Mouse (Mus musculus): ENCODE results near the gene Acsl6.
"Not testable (repeated sequence)": the region's sequence is repeated elsewhere in the genome, so short reads cannot be mapped to it uniquely, and the experiment has no call there.

The Acsl6 gene

DNA sequence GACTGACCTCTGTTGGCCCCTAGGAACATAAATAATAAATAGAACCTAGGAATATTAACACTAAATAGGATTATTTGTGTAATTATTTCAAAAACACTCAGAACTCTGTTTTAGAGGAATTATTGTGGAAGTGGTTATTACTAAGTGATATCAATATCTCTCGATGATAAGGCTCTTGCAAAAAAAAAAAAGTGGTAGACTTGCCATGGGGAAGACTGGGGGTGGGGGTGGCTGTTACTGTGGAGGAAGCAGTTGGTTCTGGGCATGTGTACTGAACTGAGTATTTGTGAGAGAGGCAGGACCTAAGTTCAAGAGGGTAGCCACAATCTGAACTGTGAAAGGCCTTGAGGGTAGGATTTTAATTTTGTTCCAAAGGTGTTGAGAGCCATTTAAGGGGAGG lies 93.1 kb downstream of the Acsl6 start:
- DNase-seq = no peak

DNA sequence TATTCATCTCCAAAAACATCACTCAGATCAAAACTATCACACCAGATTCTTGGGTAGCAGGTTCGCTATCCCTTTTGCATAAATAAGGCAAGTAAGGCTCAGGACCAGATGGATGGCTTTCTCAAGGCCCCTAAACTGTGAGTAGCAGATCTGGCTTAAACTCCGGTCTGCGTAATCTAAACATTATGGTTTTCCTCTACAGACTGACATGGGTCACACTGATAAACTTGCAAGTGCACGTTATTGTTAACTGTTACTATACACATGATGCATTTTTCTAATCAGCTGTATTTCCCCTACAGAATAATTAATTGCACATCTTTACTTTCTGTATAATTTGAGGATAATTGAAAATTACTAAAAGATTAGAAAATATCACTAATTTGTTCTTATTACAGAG lies 94.5 kb downstream of the Acsl6 start:
- no peak for DNase-seq

DNA sequence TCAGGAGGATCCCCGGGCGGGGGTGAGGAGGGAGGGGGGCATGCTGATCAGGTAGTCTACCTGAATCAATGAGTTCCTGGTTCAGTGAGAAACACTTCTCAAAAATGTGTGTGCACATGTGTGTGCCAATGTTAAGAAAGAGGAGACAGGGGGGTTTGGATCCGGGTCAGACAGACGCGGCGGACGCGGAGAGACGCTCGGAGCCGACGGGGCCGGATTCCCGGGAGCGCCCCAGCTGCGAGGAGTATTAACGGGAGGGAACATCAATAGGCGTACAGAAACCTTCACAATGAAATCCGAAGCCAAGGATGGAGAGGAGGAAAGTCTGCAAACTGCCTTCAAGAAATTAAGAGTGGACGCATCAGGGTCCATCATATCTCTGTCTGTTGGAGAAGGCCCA lies 97.2 kb downstream of the Acsl6 start:
- not testable (repeated sequence) for DNase-seq

DNA sequence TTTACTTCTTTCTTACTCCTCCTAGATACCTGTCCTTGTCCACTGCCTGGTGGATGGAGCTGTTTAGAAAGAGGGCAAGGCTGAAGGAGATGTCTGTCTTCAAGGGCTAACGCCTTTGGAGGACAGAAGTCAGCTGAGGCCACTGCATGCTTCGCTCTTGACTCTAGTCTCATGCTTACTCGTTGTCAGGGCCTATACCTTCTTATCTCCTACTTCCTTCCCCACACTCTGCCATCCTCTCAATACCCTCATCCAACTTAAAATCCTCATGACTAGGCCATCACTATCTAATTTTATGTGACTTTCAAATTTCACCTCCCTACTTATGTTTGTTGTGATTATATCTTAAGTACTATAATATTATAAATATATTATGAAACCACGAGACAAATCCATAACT lies 101.3 kb downstream of the Acsl6 start:
- no peak for DNase-seq

DNA sequence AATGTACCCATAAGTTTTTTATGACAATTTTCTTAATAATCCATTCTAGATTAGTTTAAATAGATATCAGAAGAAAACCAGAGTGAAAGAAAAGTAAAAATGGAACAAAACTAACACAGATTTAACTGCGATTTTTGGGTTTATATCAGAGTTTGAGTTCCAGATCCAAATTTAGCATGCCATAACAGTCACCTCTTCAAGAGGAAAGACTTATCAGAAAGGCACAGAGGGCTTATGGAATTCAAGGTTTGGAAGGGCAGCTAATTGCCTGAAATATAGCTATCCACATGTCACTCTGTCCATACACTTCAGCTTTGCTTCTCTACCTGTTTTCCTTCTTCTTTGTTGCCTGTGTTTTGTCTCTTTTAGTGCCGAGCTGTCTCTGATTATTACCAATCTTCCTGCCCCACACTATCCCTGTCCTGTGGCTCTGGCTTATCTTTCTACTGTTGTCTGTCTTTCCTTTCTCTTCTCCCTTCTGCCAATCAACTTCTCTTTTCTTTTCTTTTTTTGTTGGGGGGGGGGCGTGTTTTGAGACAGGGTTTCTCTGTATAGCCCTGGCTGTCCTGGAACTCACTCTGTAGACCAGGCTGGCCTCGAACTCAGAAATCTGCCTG lies 103.4 kb downstream of the Acsl6 start:
- DNase-seq = no peak

DNA sequence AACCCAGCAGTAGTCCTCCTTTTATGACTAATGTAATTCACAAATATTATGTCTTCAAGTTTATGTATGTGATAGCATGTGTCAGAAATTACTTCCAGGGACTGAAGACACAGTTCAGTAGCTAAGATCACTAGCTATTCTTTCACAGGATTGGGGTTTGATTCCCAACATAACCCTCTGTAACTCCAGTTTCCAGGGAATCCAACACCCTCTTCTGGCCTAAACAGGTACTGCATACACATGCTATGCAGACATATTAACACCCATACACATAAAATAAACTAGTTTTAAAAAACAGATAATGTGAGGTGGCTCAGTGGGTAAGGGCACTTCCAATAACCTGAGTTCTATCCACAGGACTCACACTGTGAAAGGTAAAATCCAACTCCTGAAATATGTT lies 107.0 kb downstream of the Acsl6 start:
- no peak for DNase-seq

DNA sequence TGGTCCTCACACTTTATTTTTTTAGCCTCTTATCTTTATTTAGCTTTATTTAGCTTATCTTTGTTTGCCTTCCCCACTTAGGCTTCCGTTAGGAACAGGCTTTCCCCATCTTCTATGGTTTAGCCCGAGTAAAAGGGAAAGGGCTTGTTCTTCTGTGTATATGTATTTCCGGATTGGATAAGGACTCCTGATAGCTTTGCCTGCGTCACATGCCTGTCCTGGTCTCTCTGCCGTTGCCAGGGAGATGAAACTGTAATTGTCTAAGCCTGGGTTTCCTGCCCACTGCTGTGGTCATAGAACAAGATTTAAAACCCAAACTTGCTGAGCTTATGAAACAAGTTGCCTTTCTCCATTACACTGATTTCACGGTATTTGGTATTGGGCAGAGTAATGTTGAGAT lies 109.4 kb downstream of the Acsl6 start:
- DNase-seq = no peak

Measured in B cell, adult 2 months (primary cell).